Mouse (Mus musculus): ENCODE results near the gene Ccdc30.
"Not testable (repeated sequence)": the region's sequence is repeated elsewhere in the genome, so short reads cannot be mapped to it uniquely, and the experiment has no call there.

The Ccdc30 gene

DNA sequence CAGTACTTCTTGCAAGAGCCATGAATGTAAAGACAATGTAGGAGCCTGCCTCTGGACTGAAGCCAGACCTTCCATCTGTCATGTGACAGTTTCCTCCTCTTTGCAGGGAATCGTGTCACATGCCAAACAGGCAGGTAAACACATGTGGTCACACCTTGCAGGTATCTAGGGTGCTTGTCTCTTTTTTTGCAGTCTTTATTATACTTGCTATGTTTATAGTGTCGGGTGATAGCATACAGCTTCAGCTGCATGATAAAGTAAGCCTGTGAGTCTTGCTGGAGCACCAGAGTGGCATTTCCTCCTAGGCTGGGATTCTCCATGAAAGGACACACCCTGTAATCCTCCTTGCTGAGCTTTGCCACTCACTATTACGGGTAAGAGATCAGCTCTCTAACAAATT, 113.5 kb downstream of the Ccdc30 start:
- DNase-seq, result no peak

DNA sequence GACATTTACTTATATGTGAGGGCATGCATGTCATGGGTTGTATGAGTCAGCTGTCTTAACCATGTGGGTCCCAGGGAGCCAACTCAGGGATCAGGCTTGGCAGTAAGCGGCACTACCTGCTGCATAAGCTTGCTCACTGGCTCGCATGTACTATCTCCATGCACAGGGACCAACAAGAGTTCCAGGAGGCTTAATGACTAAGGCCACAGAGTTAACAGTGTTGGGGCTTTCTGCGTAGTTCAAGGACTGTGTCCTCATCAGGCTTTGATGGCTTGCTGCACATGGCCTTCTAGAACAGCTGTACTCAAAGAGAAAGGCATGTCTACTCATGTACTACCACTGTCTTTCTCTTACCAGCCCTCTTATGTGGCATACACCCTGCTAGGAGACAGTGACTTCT, 114.6 kb downstream of the Ccdc30 start:
- no peak for DNase-seq

DNA sequence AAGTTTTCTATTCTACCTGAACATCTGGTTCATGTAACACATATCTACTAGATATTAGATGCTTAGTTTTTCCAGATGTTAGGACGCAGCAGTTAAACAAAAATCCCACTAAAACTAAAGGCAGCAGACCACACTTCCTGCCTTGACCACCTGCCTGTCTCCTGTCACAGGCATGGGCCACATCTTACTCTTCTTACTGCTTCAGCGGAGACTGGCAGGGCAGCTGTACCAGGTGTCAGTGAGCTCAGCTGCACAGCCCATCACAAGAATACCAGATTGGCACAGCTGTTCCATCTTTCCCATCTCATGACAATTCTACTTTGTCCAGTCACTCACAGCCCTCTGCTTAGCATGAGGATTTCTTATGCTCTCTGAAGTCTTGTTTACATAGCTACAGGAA, 118.0 kb downstream of the Ccdc30 start:
- no peak for DNase-seq

DNA sequence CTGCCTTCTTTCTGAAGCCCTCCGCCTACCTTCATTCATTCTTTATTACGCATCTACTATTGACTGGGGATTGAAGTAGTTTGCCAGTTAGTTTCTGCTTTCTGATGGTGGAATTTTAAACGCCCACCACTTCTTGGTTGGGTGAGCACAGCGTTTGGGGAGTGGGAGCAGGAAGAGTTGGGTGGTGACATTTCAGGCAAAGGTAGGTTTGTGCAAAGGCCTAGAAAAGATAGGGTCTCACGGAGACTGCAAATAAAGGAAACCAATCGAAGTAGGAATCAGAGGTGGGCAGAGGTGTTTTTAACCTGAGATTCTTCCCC, 120.2 kb downstream of the Ccdc30 start:
- DNase-seq, result no peak

DNA sequence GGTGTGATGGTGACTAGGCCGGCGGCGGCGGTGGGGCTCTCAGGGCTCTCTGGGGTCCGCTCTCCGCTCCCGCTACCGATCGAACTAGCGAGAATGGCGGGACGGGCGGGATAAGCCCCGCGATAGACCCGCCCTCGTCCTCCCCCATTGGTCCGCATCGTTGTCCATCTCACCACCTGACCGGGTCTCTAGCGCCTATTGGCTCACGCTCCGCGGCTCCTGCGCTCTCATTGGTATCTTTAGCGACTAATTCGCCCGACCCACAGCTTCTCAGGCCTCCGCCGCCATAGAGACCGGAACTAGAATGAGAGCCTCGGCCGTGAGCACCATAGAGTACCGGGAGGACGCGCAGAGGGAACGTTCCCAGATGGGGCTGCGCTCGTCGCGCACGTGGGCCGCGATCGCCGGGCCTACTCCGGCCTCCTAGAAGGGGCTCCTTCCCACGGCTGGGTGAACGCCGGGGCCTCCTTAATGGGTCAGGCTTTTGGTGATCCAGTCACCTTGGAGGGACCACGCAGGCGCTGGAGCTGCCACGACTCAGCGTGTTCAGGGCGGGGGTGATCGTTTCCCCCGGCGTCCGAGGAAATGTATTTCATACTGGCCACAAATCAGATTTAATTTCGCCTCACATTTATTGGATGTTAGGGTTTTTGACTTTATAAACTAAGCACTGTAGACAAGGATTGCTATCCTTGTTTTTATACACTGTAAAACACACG, 120.7 kb downstream of the Ccdc30 start, which contains the start of gene Ybx1:
Gene Ybx1 (minus strand): TSS at position 190 of the 719 bp plus-strand sequence.
- peak; percentile 100 for DNase-seq

DNA sequence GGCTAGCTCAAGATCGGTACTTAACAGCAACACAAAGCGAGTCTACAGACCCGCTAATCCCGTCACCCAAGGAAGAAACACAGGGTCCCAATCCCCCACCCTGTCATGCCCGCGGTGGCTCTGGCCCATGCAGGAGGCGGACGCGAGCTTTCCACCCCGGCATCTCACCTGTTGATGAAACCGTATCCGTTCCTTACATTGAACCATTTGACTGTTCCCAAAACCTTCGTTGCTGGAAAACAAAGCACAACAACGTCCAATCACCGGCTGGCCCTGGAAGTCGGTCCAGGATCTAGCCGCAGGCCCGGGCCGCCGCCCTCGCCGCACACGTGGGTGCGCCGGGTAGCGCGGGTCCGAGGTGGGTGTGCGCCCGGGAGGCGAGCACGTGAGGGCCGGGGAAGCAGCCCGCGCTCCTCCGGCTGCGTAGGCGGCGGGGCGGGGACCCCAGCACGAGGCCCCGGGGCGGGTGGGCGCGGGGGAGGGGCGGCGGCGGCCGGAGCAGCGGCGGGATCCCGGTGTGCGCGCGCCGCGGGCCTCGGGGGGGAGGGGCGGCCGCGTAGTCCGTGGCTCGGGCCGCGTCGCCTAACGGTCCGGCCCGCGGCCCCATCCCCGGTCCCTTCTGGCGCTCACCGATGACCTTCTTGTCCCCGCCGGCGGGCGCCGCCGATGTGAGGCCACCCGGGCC, 121.6 kb downstream of the Ccdc30 start:
- DNase-seq, result peak in 1 of 2 experiments; percentile 57

DNA sequence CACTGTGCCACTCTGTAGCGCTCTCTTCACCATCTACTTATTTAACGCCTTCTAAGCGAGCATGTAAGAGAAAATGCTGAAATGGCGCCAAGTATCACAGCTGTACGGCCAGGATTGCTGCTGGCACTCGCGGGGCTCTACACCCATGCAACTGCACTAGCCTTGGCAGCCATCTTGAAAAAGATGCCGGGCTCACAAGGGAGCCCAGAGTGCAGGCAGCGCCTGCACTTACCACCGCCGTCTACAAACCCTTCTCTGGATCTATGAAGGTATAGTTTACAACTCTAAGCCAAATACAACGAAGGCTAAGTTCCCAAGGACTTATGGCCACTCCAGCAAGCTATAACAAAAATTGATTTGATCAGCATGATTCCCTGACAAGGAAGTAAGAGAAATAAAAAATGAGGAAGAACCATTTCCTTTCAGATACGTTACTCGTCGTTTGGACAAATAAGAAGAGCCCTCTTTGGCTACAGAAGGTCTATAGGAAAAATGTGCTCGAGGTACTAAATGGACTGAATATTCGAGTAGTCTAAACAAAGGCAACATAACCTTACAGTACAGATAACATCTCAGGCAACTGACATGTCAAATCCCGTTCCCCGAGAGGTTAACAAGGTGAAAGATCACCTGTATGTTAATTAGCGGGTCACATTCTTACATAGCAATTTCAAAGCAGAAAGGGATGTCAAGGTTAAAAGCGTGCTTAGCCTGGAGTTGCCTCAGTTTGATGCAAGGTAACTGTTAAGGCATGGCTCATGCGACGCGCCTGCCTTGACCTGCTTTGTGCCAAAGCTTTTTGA, 122.3 kb downstream of the Ccdc30 start:
- peak; percentile 41 to 67 for DNase-seq

DNA sequence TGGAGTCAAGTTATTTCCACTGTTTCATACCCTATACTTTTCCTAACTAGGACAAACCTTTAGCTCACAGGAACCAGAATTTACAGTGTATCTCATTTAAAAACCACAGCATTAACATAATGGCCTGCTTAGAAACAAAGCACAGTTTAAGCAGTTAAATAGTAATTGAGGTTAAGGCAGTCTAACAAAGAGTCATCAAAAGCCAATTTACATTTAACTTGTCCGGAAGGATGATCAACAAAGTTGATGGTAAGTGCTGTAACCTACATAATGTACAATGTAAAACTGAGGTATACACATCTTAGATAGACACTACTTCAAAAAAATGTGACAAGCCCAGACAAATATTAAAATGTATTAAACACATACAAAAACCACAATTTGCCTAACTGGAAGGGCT, 123.4 kb downstream of the Ccdc30 start:
- no peak for DNase-seq

DNA sequence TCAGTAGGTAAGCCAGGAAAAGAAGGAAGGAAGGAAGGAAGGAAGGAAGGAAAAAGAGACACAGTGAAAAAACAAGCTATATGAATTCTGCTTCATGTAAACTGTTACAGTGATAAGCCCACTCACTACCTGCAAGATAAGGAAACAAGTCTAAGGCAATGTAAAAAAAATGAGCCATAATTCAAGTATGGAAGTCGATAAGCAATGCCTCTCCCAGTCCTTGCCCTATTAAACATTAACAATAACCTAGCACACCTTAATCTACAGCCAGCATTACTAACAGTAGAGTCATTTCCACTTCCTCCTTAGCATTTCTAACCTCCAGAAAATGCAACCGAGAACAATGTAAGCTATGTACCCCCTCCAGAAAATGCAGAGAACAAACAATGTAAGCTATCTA, 130.0 kb downstream of the Ccdc30 start:
- DNase-seq, result no peak

DNA sequence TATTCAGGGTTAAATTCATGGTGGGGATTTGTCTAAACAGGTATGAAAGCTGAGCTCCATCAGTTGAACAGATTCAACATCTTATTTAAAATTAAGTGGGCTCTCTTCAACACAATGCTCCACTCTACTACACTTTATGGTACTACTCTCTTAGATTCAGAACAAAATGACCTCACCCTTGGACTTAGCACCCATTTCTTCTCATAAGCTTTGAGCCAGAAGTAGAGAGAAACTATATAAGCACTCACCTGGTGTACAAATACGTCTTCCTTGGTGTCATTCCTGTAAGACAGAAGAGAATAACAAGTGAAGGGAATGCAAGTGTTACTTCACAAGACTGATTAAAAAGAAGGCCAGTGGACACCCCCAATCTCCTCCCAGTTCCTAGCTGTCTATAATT, 130.5 kb downstream of the Ccdc30 start:
- no peak for DNase-seq

DNA sequence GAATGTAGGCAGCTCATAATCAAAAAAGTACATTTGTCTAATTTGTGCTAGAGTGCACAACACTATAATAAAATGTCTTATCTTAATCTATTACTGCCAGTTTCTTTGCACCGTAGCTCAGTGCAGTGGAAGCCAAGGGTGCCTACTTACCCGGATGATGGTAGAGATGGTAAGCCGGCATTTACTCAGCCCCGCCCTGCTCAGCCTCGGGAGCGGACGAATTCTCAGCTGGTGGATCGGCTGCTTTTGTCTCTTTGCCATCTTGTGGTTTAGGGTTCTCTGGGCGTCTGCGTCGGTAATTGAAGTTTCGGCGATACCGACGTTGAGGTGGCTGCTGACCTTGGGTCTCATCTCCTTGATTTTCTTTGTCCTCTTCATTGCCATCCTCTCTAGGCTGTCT, 136.5 kb downstream of the Ccdc30 start:
- not testable (repeated sequence) for DNase-seq

DNA sequence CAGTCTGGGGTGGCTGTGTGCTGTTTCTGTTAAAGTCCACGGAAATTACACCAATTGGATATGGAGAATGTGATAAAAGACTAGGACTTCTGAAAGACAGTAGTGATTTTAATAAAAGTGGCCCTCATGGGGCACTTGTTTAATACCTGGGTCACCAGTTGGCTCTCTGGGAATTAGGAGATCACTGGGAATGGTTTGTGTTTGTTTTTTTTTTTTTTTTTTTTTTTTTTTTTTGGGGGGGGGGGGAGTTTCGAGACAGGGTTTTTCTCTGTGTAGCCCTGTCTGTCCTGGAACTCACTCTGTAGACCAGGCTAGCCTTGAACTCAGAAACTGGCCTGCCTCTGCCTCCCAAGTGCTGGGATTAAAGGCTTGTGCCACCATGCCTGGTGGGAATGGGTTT, 139.6 kb downstream of the Ccdc30 start:
- no peak for DNase-seq

DNA sequence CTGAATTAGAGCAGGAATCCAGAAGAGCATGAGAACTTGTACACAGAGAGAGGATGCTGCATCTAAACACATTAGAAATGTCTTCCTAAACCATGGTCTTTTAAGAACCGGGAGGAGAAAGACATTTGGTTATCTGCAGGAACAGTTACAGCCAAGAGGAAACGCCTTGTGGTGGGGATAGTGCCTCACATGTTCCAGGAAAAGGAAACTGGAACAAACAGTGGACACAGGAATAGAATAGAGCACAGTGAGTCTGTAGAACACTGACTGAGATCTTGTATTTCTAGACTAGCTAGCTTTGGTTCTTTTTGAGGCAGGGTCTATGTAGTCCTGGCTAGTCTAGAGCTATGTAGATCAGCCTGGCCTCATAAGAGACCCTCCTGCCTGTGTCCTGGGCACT, 140.1 kb downstream of the Ccdc30 start:
- peak in 1 of 2 experiments; percentile 56 for DNase-seq

DNA sequence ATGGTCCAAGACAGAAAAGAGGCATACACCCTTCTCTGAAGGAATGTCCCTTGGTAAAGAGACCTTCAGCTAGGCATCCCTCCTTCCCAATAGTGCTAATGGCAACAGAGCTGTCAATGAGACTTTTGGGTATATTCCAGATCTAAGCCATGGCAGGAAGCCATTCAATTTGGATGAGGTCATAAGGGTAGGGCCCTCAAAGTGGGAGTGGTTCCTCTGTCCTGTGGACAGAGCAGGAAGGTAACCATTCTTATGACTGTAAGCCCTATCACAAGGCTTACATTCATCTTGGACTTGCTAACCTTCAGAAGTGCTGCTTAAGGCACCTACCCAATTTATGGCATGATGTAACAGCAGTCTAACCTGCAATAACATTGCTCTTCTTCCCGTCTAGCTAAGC, 140.7 kb downstream of the Ccdc30 start:
- peak in 1 of 2 experiments; percentile 49 for DNase-seq

Data from kidney, postnatal 36 days (tissue).